Mouse (Mus musculus) thymus, adult 2 months (tissue): Measurements from ENCODE around the gene Dbndd1. TPM values are rescaled to one million over a fixed set of nuclear protein-coding genes. Genes with fewer than 3 reads are reported as not detected.
"Not testable (repeated sequence)": the region's sequence is repeated elsewhere in the genome, so short reads cannot be mapped to it uniquely, and the experiment has no call there.

Source experiments
- DNase-seq: peaks from one replicate; pipeline ENCODE4 v3.0.0; 2021
- H3K27ac ChIP-seq: fragments of 200-500 bp; 2 replicates; pipeline ENCODE4 v1.5.1; 2012; ENCODE audit warnings: low read length, control low read depth; ENCODE audit not compliant: control insufficient read depth, insufficient read depth
- H3K27me3 ChIP-seq: fragments of 200-500 bp; 2 replicates; pipeline ENCODE4 v1.6.1; 2012; ENCODE audit warnings: mild to moderate bottlenecking, low read length, moderate library complexity, mixed read lengths; ENCODE audit not compliant: control insufficient read depth, insufficient read depth
- H3K36me3 ChIP-seq: fragments of 200-500 bp; 2 replicates; pipeline ENCODE4 v1.6.1; 2012; ENCODE audit warnings: mild to moderate bottlenecking, low read length, moderate library complexity; ENCODE audit not compliant: control insufficient read depth, insufficient read depth
- H3K4me1 ChIP-seq: fragments of 200-500 bp; replicated peaks from 2 replicates; pipeline ENCODE4 v1.6.1; 2012; ENCODE audit warnings: low read length; ENCODE audit not compliant: control insufficient read depth, insufficient read depth
- H3K4me3 ChIP-seq: fragments of 200-500 bp; 2 replicates; pipeline ENCODE4 v1.5.1; 2012; ENCODE audit warnings: mild to moderate bottlenecking, low read length, control low read depth, moderate library complexity; ENCODE audit not compliant: control insufficient read depth, insufficient read depth
- CTCF ChIP-seq: fragments of 200-500 bp; IDR thresholded peaks from 2 replicates; pipeline ENCODE4 v1.5.1; 2012; ENCODE audit warnings: mild to moderate bottlenecking, control low read depth, low read length, moderate library complexity, borderline replicate concordance; ENCODE audit not compliant: control insufficient read depth, poor library complexity, insufficient read depth; ENCODE audit errors: extremely low read depth
- POLR2A ChIP-seq: fragments of 200-500 bp; IDR thresholded peaks from 2 replicates; pipeline ENCODE4 v1.6.1; 2012; ENCODE audit warnings: mild to moderate bottlenecking, low read length, control low read depth, moderate library complexity; ENCODE audit not compliant: control insufficient read depth, poor library complexity, insufficient read depth; ENCODE audit errors: extremely low read depth
- WGBS: fragments of 180-500 bp; shearing (Covaris S2); methylation state at CpG from one replicate; pipeline ENCODE4 v1.1.7; 2018; 5-methylcytosine and 5-hydroxymethylcytosine counted together
- polyA plus RNA-seq: library from polyadenylated mRNA; depleted of rRNA; stranded (reverse); fragments of >200 nt; gene quantifications from 2 replicates; pipeline ENCODE4 v1.2.3, GENCODE M21; 2012; rRNA removed

Dbndd1 gene
- polyA plus RNA-seq = 1.3 and 2.1 TPM in 2 replicates

- H3K27ac ChIP-seq = no peak within 1 kb of the TSS
- peak; percentile 82 for DNase-seq
- H3K27me3 ChIP-seq = peaks cover 15% of the 10 kb centered on the region; the same call in 1 of the 2 replicates
- peak within 1 kb of the TSS; percentile 82 for H3K4me3 ChIP-seq
- TF ChIP-seq POLR2A = no peak
- no peak for TF ChIP-seq CTCF
- WGBS = 1% methylated on average over 60 of the region's 63 CpGs
- H3K36me3 ChIP-seq = no peaks in the 10 kb centered on the region
- peaks cover 21% of the 10 kb centered on the region for H3K4me1 ChIP-seq
Measured at GRCm38 (mm10) chr8:123514781-123515539, at the start of gene Dbndd1. TSS of gene Dbndd1 (minus strand) at chr8:123515463.

- WGBS = no CpG with 5 or more reads among the region's 45 CpGs
- H3K27ac ChIP-seq, DNase-seq, H3K36me3 ChIP-seq, H3K4me1 ChIP-seq, H3K4me3 ChIP-seq, H3K27me3 ChIP-seq: not testable (repeated sequence)
Measured at GRCm38 (mm10) chr8:123564221-123564620, 49.0 kb upstream of the Dbndd1 start.

- 86% methylated on average over 7 of the region's 14 CpGs for WGBS
- not testable (repeated sequence) for H3K4me3 ChIP-seq, H3K27me3 ChIP-seq, H3K27ac ChIP-seq, H3K36me3 ChIP-seq, H3K4me1 ChIP-seq
- DNase-seq = peak; percentile 35
Measured at GRCm38 (mm10) chr8:123537641-123538040, 22.4 kb upstream of the Dbndd1 start.

GRCm38 (mm10) chr8:123536990-123537380 is 21.7 kb upstream of the Dbndd1 start:
- no peak for DNase-seq
- no peak overlapping the region for H3K27ac ChIP-seq
- H3K27me3 ChIP-seq = no peaks in the 10 kb centered on the region
- no peaks in the 10 kb centered on the region for H3K4me1 ChIP-seq
- no peak overlapping the region for H3K4me3 ChIP-seq
- H3K36me3 ChIP-seq = no peaks in the 10 kb centered on the region
- no peak for TF ChIP-seq CTCF
- TF ChIP-seq POLR2A = no peak
- 88% methylated on average over 10 of the region's 10 CpGs for WGBS

GRCm38 (mm10) chr8:123536242-123536989 is 21.2 kb upstream of the Dbndd1 start:
- no peak overlapping the region for H3K4me3 ChIP-seq
- no peaks in the 10 kb centered on the region for H3K4me1 ChIP-seq
- H3K36me3 ChIP-seq = no peaks in the 10 kb centered on the region
- TF ChIP-seq CTCF = no peak
- 94% methylated on average over 9 of the region's 9 CpGs for WGBS
- no peak for DNase-seq
- H3K27ac ChIP-seq = no peak overlapping the region
- H3K27me3 ChIP-seq = no peaks in the 10 kb centered on the region

- Histone ChIP-seq H3K4me3 (no peak overlapping the region), H3K27me3 (no peaks in the 10 kb centered on the region), H3K36me3 (peaks cover 14% of the 10 kb centered on the region), H3K27ac (no peak overlapping the region), H3K4me1 (no peaks in the 10 kb centered on the region)
- 96% methylated on average over 25 of the region's 25 CpGs for WGBS
- no peak for DNase-seq
- TF ChIP-seq CTCF (no peak), POLR2A (no peak)
Measured at GRCm38 (mm10) chr8:123527720-123528489, 12.6 kb upstream of the Dbndd1 start.

GRCm38 (mm10) chr8:123520048-123520447 is 4.8 kb upstream of the Dbndd1 start:
- Histone ChIP-seq H3K4me1 (peaks cover 11% of the 10 kb centered on the region), H3K36me3 (peaks cover 10% of the 10 kb centered on the region; the same call in 1 of the 2 replicates)
- not testable (repeated sequence) for H3K27me3 ChIP-seq, H3K27ac ChIP-seq, DNase-seq, H3K4me3 ChIP-seq
- 97% methylated on average over 1 of the region's 1 CpGs for WGBS
